Mouse (Mus musculus) heart, embryonic 12.5 days (tissue): ENCODE data around the gene Dusp2. TPM values are rescaled to one million over a fixed set of nuclear protein-coding genes. Genes with fewer than 3 reads are reported as not detected.

Experiments used
- ATAC-seq: fragments of 200-750 bp; cut with Nextera tagmentation; 2 replicates; pipeline ENCODE4 v1.8.0; 2017; ENCODE audit warnings: moderate TSS enrichment, moderate library complexity; ENCODE audit not compliant: insufficient number of reproducible peaks, low FRiP score
- H3K27ac ChIP-seq: fragments of 300-500 bp; sonication (generic); 2 replicates; pipeline ENCODE4 v1.5.1; 2016; ENCODE audit warnings: mild to moderate bottlenecking, moderate library complexity; ENCODE audit not compliant: poor library complexity, severe bottlenecking
- H3K27me3 ChIP-seq: fragments of 300-500 bp; sonication (generic); replicated peaks from 2 replicates; pipeline ENCODE4 v1.6.1; 2016; ENCODE audit warnings: mild to moderate bottlenecking, moderate library complexity
- H3K36me3 ChIP-seq: fragments of 300-500 bp; sonication (generic); 2 replicates; pipeline ENCODE4 v1.6.1; 2016; ENCODE audit warnings: mild to moderate bottlenecking, moderate library complexity
- H3K4me1 ChIP-seq: fragments of 300-500 bp; sonication (generic); replicated peaks from 2 replicates; pipeline ENCODE4 v1.6.1; 2016; ENCODE audit warnings: mild to moderate bottlenecking
- H3K4me2 ChIP-seq: fragments of 300-500 bp; sonication (generic); 2 replicates; pipeline ENCODE4 v1.6.1; 2016; ENCODE audit warnings: mild to moderate bottlenecking, moderate library complexity
- H3K4me3 ChIP-seq: fragments of 300-500 bp; sonication (generic); 2 replicates; pipeline ENCODE4 v1.5.1; 2016; ENCODE audit warnings: mild to moderate bottlenecking
- H3K9ac ChIP-seq: fragments of 300-500 bp; sonication (generic); 2 replicates; pipeline ENCODE4 v1.6.1; 2016; ENCODE audit warnings: mild to moderate bottlenecking, moderate library complexity
- H3K9me3 ChIP-seq: fragments of 300-500 bp; sonication (generic); replicated peaks from 2 replicates; pipeline ENCODE4 v1.6.1; 2016; ENCODE audit warnings: mild to moderate bottlenecking, moderate library complexity
- WGBS: fragments of 180-500 bp; shearing (Covaris S2); methylation state at CpG from one replicate; pipeline ENCODE4 v1.1.7; 2016; 5-methylcytosine and 5-hydroxymethylcytosine counted together
- polyA plus RNA-seq: library from polyadenylated mRNA; unstranded; fragments of >200 nt; fragmentation: Nextera tagmentation; extraction: Ambion mirVana; gene quantifications from 2 replicates; pipeline ENCODE4 v1.2.1, GENCODE M21; 2016

Gene Dusp2
- polyA plus RNA-seq, 1 experiment from 2014 or later, result 26.3 TPM

- no peak overlapping the region for H3K4me3 ChIP-seq
- H3K4me1 ChIP-seq, result peaks cover 40% of the 10 kb centered on the region
- no peak for ATAC-seq
- no peak overlapping the region for H3K4me2 ChIP-seq
- H3K9me3 ChIP-seq, result no peaks in the 10 kb centered on the region
- 55% methylated on average over 3 of the region's 3 CpGs for WGBS
- H3K9ac ChIP-seq, result no peak overlapping the region
- H3K27ac ChIP-seq, result no peak overlapping the region
- H3K36me3 ChIP-seq, result no peaks in the 10 kb centered on the region
- no peaks in the 10 kb centered on the region for H3K27me3 ChIP-seq
These were observed 43.3 kb downstream of the Dusp2 start for GRCm38 (mm10) chr2:127379250-127379649.

GRCm38 (mm10) chr2:127383881-127384280 lies 47.9 kb downstream of the Dusp2 start:
- Histone ChIP-seq H3K4me1 (peaks cover 8% of the 10 kb centered on the region), H3K27me3 (no peaks in the 10 kb centered on the region), H3K4me2 (no peak overlapping the region), H3K4me3 (no peak overlapping the region), H3K9me3 (no peaks in the 10 kb centered on the region), H3K27ac (no peak overlapping the region), H3K9ac (no peak overlapping the region), H3K36me3 (no peaks in the 10 kb centered on the region)
- 60% methylated on average over 7 of the region's 7 CpGs for WGBS
- no peak for ATAC-seq

GRCm38 (mm10) chr2:127387521-127387920 lies 51.6 kb downstream of the Dusp2 start:
- no peak overlapping the region for H3K27ac ChIP-seq
- H3K4me2 ChIP-seq, result no peak overlapping the region
- no peaks in the 10 kb centered on the region for H3K36me3 ChIP-seq
- H3K4me1 ChIP-seq, result no peaks in the 10 kb centered on the region; the same call in 1 of the 2 replicates
- no peaks in the 10 kb centered on the region for H3K9me3 ChIP-seq
- WGBS, result 66% methylated on average over 2 of the region's 2 CpGs
- ATAC-seq, result no peak
- H3K9ac ChIP-seq, result no peak overlapping the region
- no peaks in the 10 kb centered on the region for H3K27me3 ChIP-seq
- H3K4me3 ChIP-seq, result no peak overlapping the region

Other genes with a start within 250 kb of the Dusp2 start
- 62.9 and 67.1 TPM in 2 replicates for gene Ncaph, start 202.2 kb upstream of the Dusp2 start, polyA plus RNA-seq
- 11.1 and 12.5 TPM in 2 replicates for gene Itpripl1, start 192.7 kb upstream of the Dusp2 start, polyA plus RNA-seq
- gene 1810024B03Rik, start 127.9 kb upstream of the Dusp2 start, polyA plus RNA-seq, result 1.8 and 2.3 TPM in 2 replicates
- 48.8 and 49.5 TPM in 2 replicates for gene Snrnp200, start 127.8 kb upstream of the Dusp2 start, polyA plus RNA-seq
- gene Ciao1, start 88.3 kb upstream of the Dusp2 start, polyA plus RNA-seq, result 50.2 and 53.7 TPM in 2 replicates
- gene Tmem127, start 88.3 kb upstream of the Dusp2 start, polyA plus RNA-seq, result 24.7 and 27.8 TPM in 2 replicates
- gene Stard7, start 65.9 kb upstream of the Dusp2 start, polyA plus RNA-seq, result 135 and 136 TPM in 2 replicates
- not detected in 2 replicates for gene Astl, start 2.5 kb downstream of the Dusp2 start, polyA plus RNA-seq
- gene Adra2b, start 27.0 kb downstream of the Dusp2 start, polyA plus RNA-seq, result 7.1 and 7.6 TPM in 2 replicates
- 0.44 and 0.45 TPM in 2 replicates for gene Gpat2, start 89.0 kb downstream of the Dusp2 start, polyA plus RNA-seq
- 26.2 and 29.0 TPM in 2 replicates for gene Fahd2a, start 108.4 kb downstream of the Dusp2 start, polyA plus RNA-seq
- 1.2 TPM in 2 replicates for gene Kcnip3, start 185.9 kb downstream of the Dusp2 start, polyA plus RNA-seq
- gene Prom2, start 205.3 kb downstream of the Dusp2 start, polyA plus RNA-seq, result 0.19 and 0.21 TPM in 2 replicates